Mouse (Mus musculus) gonadal fat pad, adult 2 months (tissue): ENCODE measurements around the gene Dsel. TPM values are rescaled to one million over a fixed set of nuclear protein-coding genes. Genes with fewer than 3 reads are reported as not detected.

Source experiments
- DNase-seq: peaks from one replicate; pipeline ENCODE4 v3.0.0-alpha.2; 2012; ENCODE audit warnings: low read depth
- polyA plus RNA-seq: library from polyadenylated mRNA; depleted of rRNA; stranded (reverse); fragments of >200 nt; gene quantifications from 2 replicates; pipeline ENCODE4 v1.2.3, GENCODE M21; 2012; rRNA removed

The Dsel gene
- 3.5 and 4.9 TPM in 2 replicates for polyA plus RNA-seq

GRCm38 (mm10) chr1:111864779-111865165 is at the start of gene Dsel:
Dsel (minus strand) TSS chr1:111864918.
- DNase-seq: peak; percentile 68

- DNase-seq: no peak
Observed at GRCm38 (mm10) chr1:111911424-111911823, 46.7 kb upstream of the Dsel start.

- peak; percentile 84 for DNase-seq
Observed at GRCm38 (mm10) chr1:111883336-111883735, 18.6 kb upstream of the Dsel start.

- no peak for DNase-seq
Observed at GRCm38 (mm10) chr1:111875784-111876183, 11.1 kb upstream of the Dsel start.

GRCm38 (mm10) chr1:111873196-111873595 is 8.5 kb upstream of the Dsel start:
- DNase-seq: no peak

- no peak for DNase-seq
Observed at GRCm38 (mm10) chr1:111865467-111865866, 749 bp upstream of the Dsel start.

- peak; percentile 84 for DNase-seq
Observed at GRCm38 (mm10) chr1:111864063-111864778, 497 bp downstream of the Dsel start.

GRCm38 (mm10) chr1:111857852-111858251 is 6.9 kb downstream of the Dsel start:
- DNase-seq: no peak

GRCm38 (mm10) chr1:111852439-111852838 is 12.3 kb downstream of the Dsel start:
- DNase-seq: no peak

- no peak for DNase-seq
Observed at GRCm38 (mm10) chr1:111833583-111834225, 31.0 kb downstream of the Dsel start.
